Mouse (Mus musculus) ES-Bruce4 (cell line): ENCODE measurements around the gene Mlxip.

ENCODE experiments used
- CTCF ChIP-seq: IDR thresholded peaks from one replicate; pipeline ENCODE4 v1.8.1; 2011; ENCODE audit warnings: low read depth, low read length
- POLR2A ChIP-seq: IDR thresholded peaks from one replicate; pipeline ENCODE4 v1.8.1; 2011; ENCODE audit warnings: low read length; ENCODE audit not compliant: insufficient read depth

- peak; percentile 84 for TF ChIP-seq CTCF
- TF ChIP-seq POLR2A: no peak
Measured at GRCm38 (mm10) chr5:123444069-123444468, 49.5 kb downstream of the Mlxip start.
